Mouse (Mus musculus) ES-Bruce4 (cell line): Measurements from ENCODE around the gene Chrna4.

Experiments
- CTCF ChIP-seq: IDR thresholded peaks from one replicate; pipeline ENCODE4 v1.8.1; 2011; ENCODE audit warnings: low read depth, low read length
- EP300 ChIP-seq: IDR thresholded peaks from 2 replicates; pipeline ENCODE4 v1.6.1; 2011; ENCODE audit warnings: low read depth, low read length; ENCODE audit not compliant: insufficient read depth
- POLR2A ChIP-seq: IDR thresholded peaks from one replicate; pipeline ENCODE4 v1.8.1; 2011; ENCODE audit warnings: low read length; ENCODE audit not compliant: insufficient read depth

DNA sequence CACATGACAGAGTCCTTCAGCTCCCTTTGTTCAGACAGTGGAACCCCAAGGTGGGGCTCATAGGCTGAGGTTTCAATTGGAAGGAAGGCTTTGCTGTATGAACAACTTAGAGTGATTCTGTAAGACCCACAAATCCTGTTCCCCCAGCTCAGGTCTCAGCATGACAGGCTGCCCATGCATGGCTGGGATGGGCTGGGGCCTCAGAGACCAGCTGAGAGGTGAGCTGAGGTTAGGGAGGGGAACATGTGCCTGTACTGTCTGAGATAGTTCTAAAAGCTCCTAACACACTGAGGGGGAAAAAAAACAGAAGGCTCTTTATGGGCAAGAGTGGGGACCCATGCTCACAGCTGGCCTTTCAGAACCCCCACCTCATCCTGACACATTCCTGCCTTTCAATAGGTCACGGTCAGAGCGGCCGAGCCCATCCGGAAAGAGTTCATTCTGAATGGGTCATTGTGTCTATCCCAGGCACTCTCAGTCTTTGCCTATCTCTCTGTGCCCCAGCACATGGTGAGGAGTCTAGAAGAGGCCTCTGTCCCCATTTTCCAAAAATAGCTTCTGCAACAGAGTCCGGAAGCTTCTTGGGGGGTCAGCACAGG, 55.8 kb downstream of the Chrna4 start:
- TF ChIP-seq POLR2A (no peak), CTCF (no peak), EP300 (no peak)
